Mouse (Mus musculus) left cerebral cortex, adult 11 months (tissue): ENCODE results near the gene Crispld2.

Experiments
- DNase-seq: peaks from one replicate; pipeline ENCODE4 v3.0.0; 2022; ENCODE audit warnings: low spot score

Crispld2 gene

DNA sequence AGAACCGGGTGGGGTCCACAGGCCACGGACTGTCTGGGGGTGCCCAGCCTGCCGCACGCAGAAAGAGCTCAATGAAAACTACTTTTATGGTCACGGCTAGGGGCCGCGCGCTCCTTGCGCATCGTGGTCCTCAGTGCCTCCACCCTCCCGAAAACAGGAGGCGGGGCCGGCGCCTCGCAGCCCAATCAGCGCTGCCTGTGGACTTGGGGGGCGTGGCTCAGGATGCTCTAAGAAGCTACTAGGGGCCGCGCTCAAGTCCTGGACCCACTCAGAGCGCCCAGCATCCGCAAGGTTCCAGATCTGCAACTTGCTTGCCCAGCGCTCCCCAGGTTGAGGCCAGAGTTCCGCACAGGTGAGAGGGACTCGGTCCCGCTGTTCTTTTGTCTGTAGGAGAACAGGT, at the start of gene Crispld2:
Gene Crispld2 (plus strand): TSS at position 190 of the 400 bp plus-strand sequence.
- peak; percentile 19 for DNase-seq

GRCm38 (mm10) chr8:119943616-119944015, 48.6 kb upstream of the Crispld2 start:
- DNase-seq, result no peak

GRCm38 (mm10) chr8:119944096-119944811, 48.0 kb upstream of the Crispld2 start:
- DNase-seq, result peak; percentile 70

DNA sequence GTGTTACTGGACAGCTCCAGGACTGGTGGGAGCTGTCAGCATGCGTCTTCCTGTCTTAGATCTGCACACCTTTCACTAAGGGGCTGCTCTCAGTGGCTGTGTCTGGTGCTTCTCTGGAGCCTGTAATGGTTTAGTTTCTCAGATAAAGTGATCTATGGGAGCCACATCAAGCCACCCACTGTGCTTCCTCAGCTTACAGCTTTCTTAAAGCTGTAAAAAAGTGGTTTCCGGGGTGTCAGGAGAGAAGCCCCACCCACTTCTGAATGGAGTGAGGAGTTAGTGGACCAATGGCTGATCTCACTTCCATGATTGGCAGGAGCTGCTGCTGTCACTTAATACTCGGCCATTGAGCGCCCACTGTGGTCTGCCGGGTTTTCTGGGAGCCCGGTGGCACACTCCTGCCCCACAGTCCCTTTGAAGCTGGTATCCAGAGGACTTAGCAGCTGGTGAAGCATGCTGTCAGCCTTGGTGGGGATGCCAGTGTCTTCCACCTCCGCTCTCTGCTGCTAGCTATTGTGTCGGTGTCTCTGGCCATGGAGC, 45.8 kb upstream of the Crispld2 start:
- no peak for DNase-seq

DNA sequence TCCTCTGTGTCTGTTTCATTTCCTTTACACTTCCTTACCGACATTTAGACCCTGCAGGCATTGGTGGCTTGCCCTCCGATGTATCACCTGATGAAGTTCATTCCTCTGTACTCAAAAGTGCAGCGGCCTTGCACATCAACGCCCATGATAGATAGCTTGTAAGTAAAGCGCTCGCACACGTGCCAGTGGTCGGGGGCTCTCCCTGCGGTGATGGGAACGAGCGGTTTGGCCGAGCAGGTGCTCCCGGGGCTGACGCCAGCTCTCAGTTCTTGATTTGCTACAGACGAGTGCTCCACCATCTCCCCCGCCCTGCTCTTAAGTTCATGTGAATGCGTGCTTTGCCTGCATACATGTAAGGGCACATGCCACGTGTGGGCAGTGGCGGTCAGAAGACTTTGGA, 44.6 kb upstream of the Crispld2 start:
- no peak for DNase-seq

DNA sequence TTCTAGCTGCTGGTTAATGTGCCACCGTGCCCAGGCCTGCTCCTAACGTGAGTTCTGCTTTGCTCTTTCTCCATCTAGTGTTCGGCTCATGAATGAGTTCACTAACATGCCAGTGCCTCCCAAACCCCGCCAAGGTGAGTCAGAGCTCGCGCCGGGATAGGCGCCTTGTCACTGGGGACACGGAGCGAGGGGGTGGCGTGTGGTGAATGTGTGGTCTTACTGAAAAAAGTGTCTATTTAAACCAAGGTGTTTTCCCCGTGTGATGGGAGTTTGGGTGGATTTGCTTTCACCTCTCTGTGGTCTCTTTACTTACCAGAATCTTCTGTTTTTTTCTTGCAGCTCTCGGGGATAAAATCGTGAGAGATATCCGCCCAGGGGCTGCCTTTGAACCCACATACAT, 43.9 kb upstream of the Crispld2 start:
- no peak for DNase-seq

GRCm38 (mm10) chr8:119952282-119952681, 40.0 kb upstream of the Crispld2 start:
- no peak for DNase-seq

- DNase-seq, result peak; percentile 61
These were observed 39.5 kb upstream of the Crispld2 start for GRCm38 (mm10) chr8:119952747-119953146.

DNA sequence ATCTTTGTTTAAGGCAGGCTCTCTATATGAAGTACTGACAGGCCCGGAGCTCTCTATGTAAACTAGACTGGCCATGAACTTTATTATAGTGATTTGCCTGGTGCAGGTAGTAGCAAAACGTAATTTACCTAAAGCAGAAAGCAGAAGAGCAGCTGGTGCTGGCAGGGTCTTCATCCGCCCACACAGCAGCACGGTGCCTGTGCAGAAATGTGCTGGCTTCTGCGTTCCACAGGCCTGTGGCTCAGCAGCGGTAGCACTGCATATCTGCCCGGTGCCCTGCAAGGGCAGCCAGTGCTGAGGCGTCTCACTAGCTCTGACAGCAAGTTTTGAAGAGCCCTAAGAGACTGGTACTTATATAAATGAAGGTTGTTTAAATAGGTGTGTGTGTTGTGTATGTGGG, 36.9 kb upstream of the Crispld2 start:
- no peak for DNase-seq

DNA sequence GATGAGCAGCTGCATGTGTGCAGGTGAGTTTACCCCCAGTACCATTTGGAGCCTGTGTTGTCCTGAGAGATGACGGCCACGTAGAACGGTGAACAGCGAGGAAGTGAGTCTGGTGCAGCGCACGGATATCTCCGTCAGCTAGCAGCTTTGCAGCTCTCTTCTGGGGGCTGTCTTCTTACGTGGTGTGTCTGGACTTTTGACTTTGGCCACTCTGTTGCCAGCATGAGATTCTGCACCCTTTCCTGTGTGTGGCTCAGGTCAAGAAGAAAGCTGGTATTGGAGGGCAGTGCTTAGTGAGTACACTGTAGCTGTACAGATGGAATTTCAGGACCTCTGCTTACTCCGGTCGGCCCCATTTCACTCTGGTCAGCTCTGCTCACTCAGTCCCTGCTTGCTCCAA, 34.2 kb upstream of the Crispld2 start:
- DNase-seq, result no peak

DNA sequence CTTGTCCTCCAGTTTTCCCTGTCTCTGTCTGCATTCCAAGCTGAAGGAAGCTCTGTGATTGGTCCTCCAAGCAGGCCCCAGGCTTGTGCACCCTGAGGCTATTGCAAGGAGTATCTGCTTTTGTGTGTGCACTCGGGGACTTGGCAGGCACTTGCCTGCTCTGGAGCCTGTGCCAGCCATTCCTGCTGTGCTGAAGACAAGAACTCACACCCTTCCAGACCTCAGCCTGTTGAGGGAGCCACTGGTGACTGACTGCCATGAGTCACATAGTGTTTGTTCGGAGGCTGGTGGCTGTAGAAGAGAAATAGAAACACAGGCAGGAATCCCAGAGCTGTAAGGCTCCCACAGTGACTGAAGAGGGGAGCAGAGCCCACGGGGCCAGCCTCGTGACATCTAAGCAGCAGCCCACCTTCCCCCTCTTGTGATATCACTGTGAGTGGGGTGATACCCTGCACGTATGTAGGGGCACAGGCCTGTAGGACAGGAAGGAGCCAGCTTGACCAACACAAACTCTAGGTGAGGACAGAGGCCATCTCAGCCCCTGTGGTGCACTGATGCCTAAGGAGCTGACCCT, 31.6 kb upstream of the Crispld2 start:
- peak; percentile 61 for DNase-seq

- DNase-seq, result no peak
These were observed 27.4 kb upstream of the Crispld2 start for GRCm38 (mm10) chr8:119964859-119965258.

DNA sequence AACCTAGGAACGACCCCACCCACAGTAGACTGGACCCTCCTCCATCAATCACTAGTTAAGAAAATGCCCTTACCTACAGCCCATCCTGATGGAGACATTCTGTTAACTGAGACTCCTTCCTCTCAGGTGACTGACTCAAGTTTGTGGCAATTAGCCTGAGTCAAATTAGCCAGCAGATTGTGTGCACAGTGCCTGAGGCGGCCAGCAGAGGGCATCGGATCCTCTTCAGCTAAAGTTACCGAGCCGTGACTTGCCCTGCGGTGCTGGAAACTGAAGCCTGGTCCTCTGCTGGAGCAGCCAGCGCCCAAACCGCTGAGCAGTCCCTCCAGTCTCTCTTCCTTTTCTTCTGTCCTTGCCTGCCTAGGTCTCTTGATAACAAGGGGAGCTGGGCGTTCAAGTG, 24.8 kb upstream of the Crispld2 start:
- no peak for DNase-seq

DNA sequence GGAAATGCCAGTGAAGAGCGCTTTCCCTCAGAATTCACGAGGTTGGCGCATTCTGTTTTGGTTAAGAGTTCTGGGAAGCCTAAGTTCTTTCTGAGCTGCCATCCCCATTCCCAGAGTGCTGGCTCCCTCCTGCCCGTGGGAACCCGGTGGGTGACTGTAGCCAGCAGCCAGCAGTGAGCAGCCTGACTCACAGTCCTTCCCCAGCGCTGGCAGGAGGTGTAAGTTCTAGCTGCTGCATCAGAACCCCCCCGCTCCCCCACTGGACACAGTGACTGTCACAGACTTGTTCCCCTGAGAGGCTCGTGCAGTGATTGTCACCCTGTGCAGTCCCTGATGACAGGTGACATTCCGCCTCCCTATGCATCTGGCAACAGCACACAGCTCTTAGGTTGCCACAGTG, 22.1 kb upstream of the Crispld2 start:
- DNase-seq, result no peak

DNA sequence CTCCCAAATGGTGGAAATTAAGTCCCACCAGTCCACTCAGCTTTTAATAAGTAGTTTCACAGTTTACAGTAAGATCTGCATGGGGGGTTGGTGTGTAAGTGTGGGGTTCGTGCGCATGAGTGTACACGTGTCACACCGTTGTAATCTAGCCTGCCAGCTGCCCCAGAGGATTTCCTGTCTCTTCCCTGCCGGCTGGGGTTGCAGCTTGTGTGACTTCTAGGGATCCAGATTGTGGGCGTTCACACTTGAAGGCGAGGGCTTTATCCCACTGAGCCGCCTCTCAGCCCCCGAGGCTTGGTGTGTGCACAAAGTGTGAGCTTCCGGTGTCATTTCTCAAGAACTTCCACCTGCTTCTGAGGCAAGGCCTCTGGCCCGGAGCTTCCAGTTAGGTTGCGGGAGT, 19.7 kb upstream of the Crispld2 start:
- no peak for DNase-seq

GRCm38 (mm10) chr8:119978770-119979381, 13.4 kb upstream of the Crispld2 start:
- no peak for DNase-seq

- no peak for DNase-seq
These were observed 11.0 kb upstream of the Crispld2 start for GRCm38 (mm10) chr8:119981253-119981652.

DNA sequence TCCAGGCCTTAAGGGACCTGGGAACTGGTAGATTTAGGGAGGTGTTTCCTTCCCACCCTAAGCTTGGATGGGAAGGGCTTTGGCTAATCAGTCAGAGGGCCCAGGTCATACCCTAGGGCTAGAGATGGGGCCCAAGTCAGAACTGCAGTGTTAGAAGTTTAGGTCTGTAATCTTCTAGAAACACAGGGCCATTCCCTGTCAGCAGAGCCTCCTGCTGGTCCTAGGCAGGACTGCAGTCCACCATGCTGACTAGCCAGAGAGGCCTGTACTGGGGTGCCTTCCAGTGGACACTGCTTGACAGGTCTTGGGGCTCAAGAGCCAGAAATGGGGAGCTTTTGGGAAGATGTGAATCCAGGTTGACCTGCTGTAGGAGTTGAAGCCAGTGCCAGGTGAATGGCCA, 8.2 kb upstream of the Crispld2 start:
- DNase-seq, result no peak

DNA sequence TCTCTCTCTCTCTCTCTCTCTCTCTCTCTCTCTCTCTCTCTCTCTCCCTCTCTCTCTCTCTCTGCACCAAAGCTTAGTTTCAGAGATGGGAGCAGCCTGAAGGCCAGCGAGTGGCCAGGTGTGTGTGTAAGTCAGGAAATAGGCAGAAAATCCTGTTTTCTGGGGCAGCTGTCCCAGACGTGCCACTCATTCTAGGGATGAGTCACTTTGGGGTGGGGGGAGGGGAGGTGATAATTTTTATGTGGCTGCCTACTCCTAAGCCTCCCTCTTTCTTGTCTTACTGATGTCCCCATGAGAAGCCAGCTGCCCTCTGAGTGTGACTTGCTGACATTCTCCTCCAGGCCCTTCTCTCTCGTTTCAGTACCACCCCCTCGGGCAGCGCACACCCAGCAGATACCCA, 6.1 kb upstream of the Crispld2 start:
- no peak for DNase-seq

- DNase-seq, result no peak
These were observed 4.2 kb upstream of the Crispld2 start for GRCm38 (mm10) chr8:119988087-119988486.

DNA sequence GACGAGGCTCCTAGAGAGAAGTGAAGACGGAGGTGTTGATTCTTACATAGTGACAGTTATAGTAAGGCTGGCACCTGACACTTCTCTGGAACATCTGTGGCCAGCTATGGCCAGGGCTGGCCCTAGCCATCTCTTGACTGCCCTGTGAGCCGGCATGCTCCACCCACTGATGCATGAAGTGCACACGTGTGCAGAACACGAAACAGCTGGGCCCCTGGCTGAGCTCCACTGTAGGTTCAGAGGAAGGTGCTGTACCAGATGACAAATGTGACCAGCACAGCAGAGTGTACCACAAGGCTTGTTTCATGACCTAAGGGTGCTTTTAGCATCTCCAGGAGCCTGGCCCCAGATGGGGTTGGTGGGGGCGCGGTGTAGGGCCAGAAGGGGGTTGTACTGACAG, 1.9 kb downstream of the Crispld2 start:
- no peak for DNase-seq

DNA sequence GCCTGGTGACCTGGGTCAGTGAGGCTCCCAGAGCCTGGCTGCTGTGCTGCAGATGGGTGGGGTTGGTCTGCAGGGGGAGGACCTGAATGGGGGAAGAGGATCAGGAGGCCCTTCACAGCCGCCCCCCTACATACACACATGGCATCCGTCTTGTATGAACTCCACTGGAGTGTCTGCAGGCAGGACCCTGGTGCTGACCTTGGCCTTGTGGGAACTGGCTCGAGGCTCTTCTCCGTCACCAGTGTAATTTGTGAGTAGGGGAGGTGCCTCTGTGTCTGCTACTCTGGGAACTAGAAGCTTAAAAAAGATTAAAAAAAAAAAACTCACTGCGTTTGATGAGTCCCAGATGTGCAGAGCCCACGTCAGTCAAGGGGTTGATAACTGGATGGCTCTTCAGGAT, 2.3 kb downstream of the Crispld2 start:
- no peak for DNase-seq

DNA sequence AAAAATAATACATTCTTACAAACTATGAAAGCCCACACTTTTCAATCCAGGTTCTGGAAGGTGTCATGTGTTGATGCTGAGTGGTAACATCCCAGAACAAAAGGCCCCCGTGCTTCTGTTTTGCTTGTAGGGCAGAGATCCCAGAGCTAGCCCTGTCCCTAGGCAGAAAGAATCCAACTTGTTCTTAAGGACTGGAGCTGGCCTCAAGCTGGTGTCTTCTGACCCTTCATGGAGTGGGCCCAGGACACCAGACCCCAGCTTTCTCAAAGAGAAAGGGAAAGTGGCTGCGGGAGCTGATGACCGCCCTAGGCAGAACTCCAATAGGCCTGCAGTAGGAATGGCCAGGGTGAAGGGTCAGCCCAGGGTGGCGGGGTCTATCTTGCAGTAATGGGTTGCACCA, 5.0 kb downstream of the Crispld2 start:
- no peak for DNase-seq
